Mouse (Mus musculus) liver, embryonic 16.5 days (tissue): ENCODE results near the gene Tmem47. TPM values are rescaled to one million over a fixed set of nuclear protein-coding genes. Genes with fewer than 3 reads are reported as not detected.

Experiments
- ATAC-seq: fragments of 200-750 bp; cut with Nextera tagmentation; 2 replicates; pipeline ENCODE4 v1.8.0; 2017; ENCODE audit warnings: low read depth, mild to moderate bottlenecking, moderate number of reproducible peaks, moderate library complexity
- H3K27ac ChIP-seq: fragments of 300-500 bp; sonication (generic); 2 replicates; pipeline ENCODE4 v1.5.1; 2014; ENCODE audit warnings: mild to moderate bottlenecking, low read length
- H3K27me3 ChIP-seq: fragments of 300-500 bp; sonication (generic); 2 replicates; pipeline ENCODE4 v1.6.1; 2014; ENCODE audit warnings: low read depth, low read length, mixed read lengths; ENCODE audit not compliant: control insufficient read depth, insufficient read depth
- H3K36me3 ChIP-seq: fragments of 300-500 bp; sonication (generic); 2 replicates; pipeline ENCODE4 v1.6.1; 2014; ENCODE audit warnings: mild to moderate bottlenecking; ENCODE audit not compliant: control insufficient read depth, insufficient read depth
- H3K4me1 ChIP-seq: fragments of 300-500 bp; sonication (generic); 2 replicates; pipeline ENCODE4 v1.6.1; 2014; ENCODE audit warnings: low read depth, low read length, mixed read lengths; ENCODE audit not compliant: control insufficient read depth
- H3K4me2 ChIP-seq: fragments of 300-500 bp; sonication (generic); 2 replicates; pipeline ENCODE4 v1.6.1; 2014; ENCODE audit warnings: low read depth, low read length, mixed read lengths
- H3K4me3 ChIP-seq: fragments of 300-500 bp; sonication (generic); 2 replicates; pipeline ENCODE4 v1.5.1; 2014; ENCODE audit warnings: low read depth, mild to moderate bottlenecking, low read length
- H3K9ac ChIP-seq: fragments of 300-500 bp; sonication (generic); 2 replicates; pipeline ENCODE4 v1.6.1; 2014; ENCODE audit warnings: low read depth, low read length
- H3K9me3 ChIP-seq: fragments of 300-500 bp; sonication (generic); replicated peaks from 2 replicates; pipeline ENCODE4 v1.6.1; 2016; ENCODE audit warnings: low read length; ENCODE audit not compliant: control insufficient read depth
- WGBS: fragments of 180-500 bp; shearing (Covaris S2); extraction: QIAGEN DNeasy Blood & Tissue Kit; methylation state at CpG from one replicate; pipeline ENCODE4 v1.1.7; 2014; ENCODE audit not compliant: insufficient replicate concordance; 5-methylcytosine and 5-hydroxymethylcytosine counted together
- polyA plus RNA-seq: library from polyadenylated mRNA; unstranded; fragments of >200 nt; fragmentation: Nextera tagmentation; extraction: Ambion mirVana; gene quantifications from 2 replicates; pipeline ENCODE4 v1.2.1, GENCODE M21; 2015

Gene Tmem47
- polyA plus RNA-seq, result 1.5 and 2.0 TPM in 2 replicates

DNA sequence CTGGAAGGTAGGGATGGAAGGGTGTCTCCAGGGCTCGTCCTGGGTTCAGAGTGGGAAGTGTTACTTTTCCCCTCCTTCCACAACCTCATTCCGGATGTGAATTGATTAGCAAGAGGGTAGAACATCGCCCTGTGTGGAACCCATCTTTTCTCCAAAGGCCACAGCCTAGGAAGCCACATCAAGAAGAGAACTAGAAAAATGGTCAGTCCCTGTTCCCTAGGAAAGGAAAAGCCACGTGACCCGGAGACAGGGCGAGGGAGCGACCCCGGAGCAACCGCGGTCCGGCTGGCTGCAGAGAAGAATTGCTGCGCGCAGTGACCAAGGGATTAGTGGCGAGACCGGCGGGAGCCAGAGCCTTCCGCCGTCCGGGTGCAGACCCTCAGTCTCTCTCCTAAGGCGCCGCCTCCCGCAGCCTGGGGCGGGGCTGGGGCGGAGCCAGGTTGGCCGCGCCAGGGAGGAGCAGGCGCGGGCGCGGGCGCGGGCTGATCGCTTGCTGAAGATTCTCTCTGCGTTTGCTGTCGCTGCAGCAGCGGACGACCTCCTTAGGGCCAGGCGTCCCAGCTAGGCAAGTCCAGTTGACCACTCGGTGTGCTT is at the start of gene Tmem47:
Gene Tmem47, plus strand, starts transcription at position 489 of the 594 bp plus-strand sequence.
- peaks cover 10% of the 10 kb centered on the region; the same call in 1 of the 2 replicates for H3K27me3 ChIP-seq
- 2% methylated on average over 23 of the region's 39 CpGs for WGBS
- ATAC-seq, result peak; percentile 39
- peak within 1 kb of the TSS; percentile 44 for H3K4me3 ChIP-seq
- H3K4me2 ChIP-seq, result peak within 1 kb of the TSS; percentile 49
- H3K27ac ChIP-seq, result no peak within 1 kb of the TSS
- no peak within 1 kb of the TSS for H3K9ac ChIP-seq
- no peaks in the 10 kb centered on the region for H3K4me1 ChIP-seq
- H3K36me3 ChIP-seq, result no peaks in the 10 kb centered on the region
- H3K9me3 ChIP-seq, result no peaks in the 10 kb centered on the region

DNA sequence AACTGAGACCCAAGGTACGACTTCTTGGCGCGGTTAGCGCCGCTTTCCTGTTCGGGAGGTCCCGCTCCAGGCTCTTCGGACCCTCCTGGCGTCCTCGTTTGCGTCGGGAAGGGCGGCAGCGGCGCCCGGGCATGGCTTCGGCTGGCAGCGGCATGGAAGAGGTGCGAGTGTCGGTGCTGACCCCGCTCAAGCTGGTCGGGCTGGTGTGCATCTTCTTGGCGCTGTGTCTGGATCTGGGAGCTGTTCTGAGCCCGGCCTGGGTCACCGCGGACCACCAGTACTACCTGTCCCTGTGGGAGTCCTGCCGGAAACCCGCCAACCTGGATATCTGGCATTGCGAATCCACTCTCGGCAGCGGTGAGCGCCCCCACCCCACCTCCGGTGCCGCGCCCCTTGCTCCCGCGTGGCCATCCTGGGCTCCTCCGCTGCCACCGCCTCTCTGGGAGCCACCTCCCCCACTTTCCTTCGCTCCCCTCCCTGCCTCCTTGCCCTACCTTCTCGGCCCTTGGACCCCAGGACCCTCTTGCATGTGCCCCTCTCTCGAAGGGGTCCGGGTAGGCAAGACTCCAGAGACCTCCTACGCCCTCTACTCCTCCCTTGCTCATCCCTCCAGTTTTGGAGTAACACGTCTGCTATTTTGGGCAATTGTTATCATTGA is 435 bp downstream of the Tmem47 start:
- H3K4me2 ChIP-seq, result peak overlapping the region; percentile 49
- H3K27me3 ChIP-seq, result peaks cover 10% of the 10 kb centered on the region; the same call in 1 of the 2 replicates
- H3K36me3 ChIP-seq, result no peaks in the 10 kb centered on the region
- no peak overlapping the region for H3K27ac ChIP-seq
- H3K9ac ChIP-seq, result no peak overlapping the region
- no peaks in the 10 kb centered on the region for H3K4me1 ChIP-seq
- no peak for ATAC-seq
- H3K9me3 ChIP-seq, result no peaks in the 10 kb centered on the region
- H3K4me3 ChIP-seq, result peak overlapping the region; percentile 44
- 17% methylated on average over 44 of the region's 45 CpGs for WGBS

DNA sequence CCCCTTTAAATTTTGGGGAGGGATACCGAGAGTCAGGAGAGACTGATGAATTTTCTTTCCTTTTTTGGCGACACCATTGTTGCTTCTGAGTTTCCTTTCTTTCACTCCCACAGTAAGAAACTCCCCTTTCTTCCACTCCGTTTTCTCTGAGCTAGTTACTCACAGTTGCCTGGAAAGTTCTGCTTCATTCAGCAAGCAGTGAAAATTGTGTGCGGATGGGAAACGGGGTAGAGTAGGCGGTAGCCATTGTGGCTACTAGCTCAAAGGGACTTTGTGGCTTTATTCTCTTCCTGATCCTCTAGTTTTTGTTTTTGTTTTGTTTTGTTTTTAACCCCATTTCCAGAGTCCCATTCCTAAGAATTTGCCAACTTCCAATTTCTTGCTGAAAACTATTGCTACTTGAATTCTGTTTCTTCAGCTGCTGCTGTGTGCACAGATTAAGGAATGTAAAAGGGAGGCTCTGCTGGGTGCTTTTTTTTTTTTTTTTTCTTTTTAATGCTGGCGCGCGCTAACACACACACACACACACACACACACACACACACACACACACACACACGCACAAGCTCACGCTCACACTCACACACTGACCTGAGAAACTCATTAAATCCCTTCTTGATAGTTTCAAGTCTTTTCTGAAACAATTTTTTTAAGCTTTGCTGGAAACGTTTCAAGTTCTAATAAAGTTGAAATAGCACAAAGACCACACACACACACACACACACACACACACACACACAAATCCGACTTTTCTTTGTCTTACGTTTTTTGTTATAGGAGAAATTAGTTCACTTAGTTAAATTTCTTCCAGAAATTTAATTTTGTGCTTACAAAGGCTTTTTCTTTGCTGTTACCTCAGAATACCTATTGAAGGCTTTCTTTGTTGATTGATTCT is 1.5 kb downstream of the Tmem47 start:
- Histone ChIP-seq H3K4me1 (no peaks in the 10 kb centered on the region), H3K36me3 (no peaks in the 10 kb centered on the region), H3K9ac (no peak overlapping the region), H3K4me2 (no peak overlapping the region), H3K27ac (no peak overlapping the region), H3K9me3 (no peaks in the 10 kb centered on the region), H3K4me3 (peak overlapping the region; percentile 44; the same call in 1 of the 2 replicates), H3K27me3 (peaks cover 10% of the 10 kb centered on the region; the same call in 1 of the 2 replicates)
- no peak for ATAC-seq
- 10% methylated on average over 14 of the region's 14 CpGs for WGBS

DNA sequence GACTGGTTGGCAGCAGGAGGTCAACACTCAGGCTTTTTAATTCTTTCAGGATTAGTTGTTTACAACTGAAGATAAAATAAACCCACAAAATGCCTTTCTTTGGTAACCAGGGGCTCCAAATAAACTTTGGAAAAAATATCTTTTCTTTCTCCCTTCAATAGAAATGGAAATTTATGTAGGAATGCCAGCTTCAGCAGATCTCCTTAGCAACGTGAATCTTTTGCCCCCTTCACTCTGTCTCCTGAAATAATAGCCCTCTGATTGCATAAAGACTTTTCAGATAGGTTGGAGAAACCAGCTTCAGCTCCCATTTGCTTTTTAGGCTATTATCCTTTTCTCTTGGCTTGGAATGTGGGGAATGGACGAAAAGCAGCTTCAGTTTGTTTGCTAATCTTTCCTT is 2.2 kb downstream of the Tmem47 start:
- Histone ChIP-seq H3K4me1 (no peaks in the 10 kb centered on the region), H3K36me3 (no peaks in the 10 kb centered on the region), H3K9me3 (no peaks in the 10 kb centered on the region), H3K27me3 (peaks cover 10% of the 10 kb centered on the region; the same call in 1 of the 2 replicates), H3K27ac (no peak overlapping the region), H3K4me2 (no peak overlapping the region), H3K9ac (no peak overlapping the region), H3K4me3 (no peak overlapping the region)
- ATAC-seq, result no peak
- 16% methylated on average over 2 of the region's 2 CpGs for WGBS

DNA sequence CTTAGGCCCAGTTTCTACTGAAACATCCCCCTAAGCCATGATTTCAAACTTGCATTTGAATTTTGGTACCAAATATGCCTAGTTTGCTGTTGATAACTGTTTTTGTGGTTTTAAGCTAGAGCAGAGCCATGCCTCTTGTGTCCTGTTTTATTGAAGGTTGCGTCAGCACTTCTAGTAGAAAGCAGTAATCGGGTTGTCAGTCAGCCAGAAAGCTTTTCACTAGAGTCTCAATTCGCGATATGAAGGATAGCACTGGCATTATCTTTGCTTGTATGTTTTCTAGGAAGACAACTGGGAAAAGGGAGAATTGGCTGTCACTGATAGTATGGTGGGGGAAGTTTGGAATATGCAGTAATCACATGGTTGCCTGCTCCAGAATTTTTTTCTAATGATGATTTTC is 3.3 kb downstream of the Tmem47 start:
- no peak overlapping the region for H3K27ac ChIP-seq
- H3K27me3 ChIP-seq, result peaks cover 10% of the 10 kb centered on the region; the same call in 1 of the 2 replicates
- no peaks in the 10 kb centered on the region for H3K9me3 ChIP-seq
- 46% methylated on average over 4 of the region's 4 CpGs for WGBS
- no peak overlapping the region for H3K9ac ChIP-seq
- no peak overlapping the region for H3K4me2 ChIP-seq
- ATAC-seq, result no peak
- no peaks in the 10 kb centered on the region for H3K36me3 ChIP-seq
- no peaks in the 10 kb centered on the region for H3K4me1 ChIP-seq
- H3K4me3 ChIP-seq, result no peak overlapping the region

DNA sequence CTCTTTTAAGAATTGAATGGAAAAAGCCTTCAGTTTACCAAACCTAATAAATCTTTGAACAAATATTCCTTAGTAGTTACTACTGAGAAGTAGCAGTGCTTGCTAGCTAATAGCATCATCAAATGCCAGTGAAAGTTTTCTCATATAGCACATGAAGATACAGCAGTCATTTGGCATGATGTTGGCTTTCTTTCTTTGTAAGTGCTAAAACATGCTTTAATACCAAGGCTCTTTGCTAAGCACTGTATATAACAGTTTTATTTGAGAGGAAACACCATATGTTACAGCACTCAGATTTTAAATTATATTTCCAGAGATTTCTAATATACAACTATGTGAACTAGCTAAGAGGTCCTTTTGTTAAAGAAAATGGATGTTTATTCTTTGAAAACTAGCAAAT is 8.0 kb downstream of the Tmem47 start:
- no peak overlapping the region for H3K4me3 ChIP-seq
- H3K9ac ChIP-seq, result no peak overlapping the region
- H3K4me1 ChIP-seq, result no peaks in the 10 kb centered on the region
- H3K36me3 ChIP-seq, result no peaks in the 10 kb centered on the region
- H3K27ac ChIP-seq, result no peak overlapping the region
- no peaks in the 10 kb centered on the region for H3K27me3 ChIP-seq
- no peak for ATAC-seq
- H3K4me2 ChIP-seq, result no peak overlapping the region
- H3K9me3 ChIP-seq, result no peaks in the 10 kb centered on the region

DNA sequence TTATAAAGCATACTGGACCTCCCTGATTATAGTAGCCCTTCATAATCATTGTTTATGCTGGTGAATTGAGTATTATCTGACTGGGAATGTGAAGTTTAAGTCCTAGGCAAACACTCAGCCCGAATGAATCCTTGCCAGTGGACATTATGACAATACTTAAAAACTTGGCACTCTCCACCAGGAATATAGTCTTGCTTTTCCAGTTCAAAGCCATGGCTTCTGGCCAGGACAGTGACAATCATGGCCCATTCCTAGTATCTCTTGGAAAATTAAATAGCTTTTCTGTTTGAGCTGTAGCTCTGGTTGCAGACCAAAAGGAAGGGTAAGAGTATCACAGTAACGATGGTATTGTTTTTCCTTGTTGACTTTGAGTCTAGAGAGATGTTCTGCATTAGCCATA is 10.5 kb downstream of the Tmem47 start:
- Histone ChIP-seq H3K4me1 (no peaks in the 10 kb centered on the region), H3K9me3 (no peaks in the 10 kb centered on the region), H3K27me3 (no peaks in the 10 kb centered on the region), H3K27ac (no peak overlapping the region), H3K4me2 (no peak overlapping the region), H3K36me3 (no peaks in the 10 kb centered on the region), H3K9ac (no peak overlapping the region), H3K4me3 (no peak overlapping the region)
- no peak for ATAC-seq
- WGBS, result 48% methylated on average over 2 of the region's 2 CpGs

DNA sequence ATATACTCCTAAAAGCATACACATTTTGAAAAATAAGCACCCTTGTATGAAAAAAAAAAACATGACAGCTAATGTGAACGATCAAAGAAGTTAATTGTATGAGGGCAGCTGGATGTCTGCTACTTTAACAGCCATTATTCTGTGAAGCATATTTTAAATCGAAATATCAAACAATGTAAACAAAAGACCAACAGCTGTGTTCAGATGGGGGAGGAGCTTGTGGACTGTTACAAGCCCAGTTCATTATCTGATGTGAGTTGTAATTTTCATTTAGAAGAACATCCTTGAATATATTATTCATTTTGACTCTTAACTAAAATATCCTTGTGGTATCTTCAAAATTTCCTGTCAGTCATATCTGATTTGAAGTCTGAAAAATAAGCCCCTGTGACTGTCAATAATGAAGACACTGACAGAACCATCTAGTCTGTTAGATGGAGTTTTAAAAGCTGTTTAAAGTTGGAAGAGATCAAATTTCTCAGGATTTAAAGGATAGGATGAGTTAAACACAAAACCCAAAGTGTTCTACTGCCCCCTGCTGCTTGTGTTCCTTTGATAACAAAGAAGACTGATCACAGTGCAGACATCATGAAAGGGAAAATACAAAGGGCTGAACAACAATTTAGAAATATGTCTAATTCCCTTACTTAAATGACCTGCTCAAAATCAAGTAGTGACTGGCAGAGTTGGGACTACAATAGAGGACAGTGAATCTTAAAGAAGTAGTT is 14.7 kb downstream of the Tmem47 start:
- ATAC-seq, result no peak
- H3K4me1 ChIP-seq, result no peaks in the 10 kb centered on the region
- no peaks in the 10 kb centered on the region for H3K36me3 ChIP-seq
- WGBS, result 55% methylated on average over 2 of the region's 2 CpGs
- H3K9me3 ChIP-seq, result no peaks in the 10 kb centered on the region
- H3K4me2 ChIP-seq, result no peak overlapping the region
- no peak overlapping the region for H3K4me3 ChIP-seq
- H3K9ac ChIP-seq, result no peak overlapping the region
- no peaks in the 10 kb centered on the region for H3K27me3 ChIP-seq
- H3K27ac ChIP-seq, result no peak overlapping the region
